Mouse (Mus musculus): ENCODE data around the gene Ccdc170. TPM values are rescaled to one million over a fixed set of nuclear protein-coding genes. Genes with fewer than 3 reads are reported as not detected.

Gene Ccdc170
- not detected in 2 replicates for polyA plus RNA-seq (2015; fragmentation: Nextera tagmentation; extraction: Ambion mirVana)

DNA sequence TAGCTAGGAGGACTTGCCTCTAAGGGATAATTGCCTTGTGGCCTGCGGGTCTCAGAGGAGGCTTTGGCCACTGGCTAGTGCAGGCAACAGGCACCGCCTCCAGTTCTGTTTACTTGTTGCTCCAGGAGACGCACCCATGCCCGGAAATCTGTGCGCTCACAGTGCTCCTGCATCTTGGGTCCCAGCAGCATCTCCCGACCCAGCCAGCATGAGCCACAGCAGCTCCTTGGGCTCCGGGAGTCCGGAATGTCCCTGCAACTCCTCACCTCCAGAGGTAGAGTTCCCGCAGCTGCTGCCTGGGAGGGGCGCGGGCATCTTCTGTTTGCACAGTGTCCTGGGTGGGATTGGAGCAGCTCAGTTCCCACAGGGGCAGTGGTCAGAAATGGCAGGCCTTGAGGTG lies at the start of gene Ccdc170:
TSS of gene Ccdc170 (plus strand) at position 148 of the 400 bp plus-strand sequence.

DNA sequence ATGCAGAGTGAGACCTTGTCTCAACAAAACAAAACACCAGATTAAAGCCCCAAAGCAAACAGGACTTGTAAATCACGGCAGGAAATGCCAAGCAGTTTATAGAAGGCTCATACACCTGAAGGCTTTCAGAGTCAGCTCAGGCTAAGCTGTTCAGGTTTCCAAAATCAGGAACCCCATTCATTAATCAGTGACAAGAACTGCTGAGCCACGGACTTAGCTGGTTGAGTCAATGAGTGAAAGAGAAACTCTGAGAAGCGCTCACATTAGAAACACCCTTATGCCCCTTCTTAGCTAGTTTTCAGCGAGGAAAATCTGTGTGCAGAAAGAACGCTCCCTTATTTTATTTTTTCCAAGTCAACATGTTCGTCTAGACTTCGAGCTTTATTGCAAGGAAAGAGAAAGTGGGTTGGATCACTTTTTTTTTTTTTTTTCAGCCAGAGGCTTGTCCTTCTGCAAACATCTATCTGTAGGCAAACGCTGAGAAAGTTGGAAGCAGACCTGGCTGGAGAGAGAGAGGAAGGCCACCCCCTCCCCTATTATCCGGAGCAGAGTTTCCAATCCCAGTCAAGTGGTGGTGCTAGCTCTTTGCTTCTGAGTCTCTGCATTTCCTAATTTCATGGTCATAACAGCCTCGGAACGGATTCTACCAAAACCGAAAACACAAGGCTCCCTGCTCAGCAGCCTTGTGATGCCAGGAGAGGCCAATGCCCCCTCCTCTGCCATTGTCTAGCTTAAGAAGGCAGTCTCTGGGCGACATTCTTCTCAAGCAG lies 129.3 kb downstream of the Ccdc170 start, which contains the start of gene Esr1:
TSS of gene Esr1 (plus strand) at position 208 of the 770 bp plus-strand sequence.

Other genes starting within 250 kb of the Ccdc170 start
- 87.7 and 111 TPM in 2 replicates for gene Akap12, start 216.1 kb upstream of the Ccdc170 start, polyA plus RNA-seq (2015; fragmentation: Nextera tagmentation; extraction: Ambion mirVana)
- gene Zbtb2, start 94.4 kb upstream of the Ccdc170 start, polyA plus RNA-seq (2015; fragmentation: Nextera tagmentation; extraction: Ambion mirVana): 5.8 and 6.6 TPM in 2 replicates
- gene Rmnd1, start 50.1 kb upstream of the Ccdc170 start, polyA plus RNA-seq (2015; fragmentation: Nextera tagmentation; extraction: Ambion mirVana): 18.8 and 22.2 TPM in 2 replicates
- 7.6 and 8.8 TPM in 2 replicates for gene Armt1, start 50.0 kb upstream of the Ccdc170 start, polyA plus RNA-seq (2015; fragmentation: Nextera tagmentation; extraction: Ambion mirVana)
- gene Esr1, start 129.1 kb downstream of the Ccdc170 start, polyA plus RNA-seq (2015; fragmentation: Nextera tagmentation; extraction: Ambion mirVana): 0.57 and 0.97 TPM in 2 replicates

Data from urinary bladder, postnatal 0 days (tissue).